Mouse (Mus musculus) intestine, postnatal 0 days (tissue): ENCODE data around the gene Gm17087. TPM values are rescaled to one million over a fixed set of nuclear protein-coding genes. Genes with fewer than 3 reads are reported as not detected.

ENCODE experiments used
- ATAC-seq: fragments of 200-750 bp; cut with Nextera tagmentation; 2 replicates; pipeline ENCODE4 v1.8.0; 2017; ENCODE audit warnings: mild to moderate bottlenecking, moderate TSS enrichment, moderate library complexity
- H3K27ac ChIP-seq: fragments of 300-500 bp; sonication (generic); 2 replicates; pipeline ENCODE4 v1.5.1; 2014; ENCODE audit warnings: mild to moderate bottlenecking, low read depth, low read length, moderate library complexity
- H3K27me3 ChIP-seq: fragments of 300-500 bp; sonication (generic); replicated peaks from 2 replicates; pipeline ENCODE4 v1.6.1; 2014; ENCODE audit warnings: low read length, mixed read lengths; ENCODE audit not compliant: control insufficient read depth, insufficient read depth
- H3K36me3 ChIP-seq: fragments of 300-500 bp; sonication (generic); 2 replicates; pipeline ENCODE4 v1.6.1; 2014; ENCODE audit warnings: mild to moderate bottlenecking, moderate library complexity; ENCODE audit not compliant: control insufficient read depth, insufficient read depth
- H3K4me1 ChIP-seq: fragments of 300-500 bp; sonication (generic); replicated peaks from 2 replicates; pipeline ENCODE4 v1.6.1; 2014; ENCODE audit warnings: antibody characterized with exemption, low read length, mixed read lengths; ENCODE audit not compliant: control insufficient read depth, insufficient read depth
- H3K4me2 ChIP-seq: fragments of 300-500 bp; sonication (generic); replicated peaks from 2 replicates; pipeline ENCODE4 v1.6.1; 2014; ENCODE audit warnings: low read depth, mild to moderate bottlenecking, moderate library complexity
- H3K4me3 ChIP-seq: fragments of 300-500 bp; sonication (generic); 2 replicates; pipeline ENCODE4 v1.5.1; 2014; ENCODE audit warnings: low read depth, low read length
- H3K9ac ChIP-seq: fragments of 300-500 bp; sonication (generic); 2 replicates; pipeline ENCODE4 v1.6.1; 2014; ENCODE audit warnings: mild to moderate bottlenecking, low read depth, low read length
- H3K9me3 ChIP-seq: fragments of 300-500 bp; sonication (generic); 2 replicates; pipeline ENCODE4 v1.6.1; 2016; ENCODE audit warnings: mixed run types; ENCODE audit not compliant: control insufficient read depth
- CTCF ChIP-seq: sonication (generic); IDR thresholded peaks from 2 replicates; pipeline ENCODE4 v1.5.1; 2016; ENCODE audit warnings: low read depth, mild to moderate bottlenecking, control low read depth, antibody characterized with exemption, moderate library complexity
- WGBS: fragments of 180-500 bp; shearing (Covaris S2); extraction: QIAGEN DNeasy Blood & Tissue Kit; methylation state at CpG from one replicate; pipeline ENCODE4 v1.1.7; 2014; 5-methylcytosine and 5-hydroxymethylcytosine counted together
- polyA plus RNA-seq: library from polyadenylated mRNA; unstranded; fragments of >200 nt; fragmentation: Nextera tagmentation; extraction: Ambion mirVana; gene quantifications from 2 replicates; pipeline ENCODE4 v1.2.1, GENCODE M21; 2015

Gene Gm17087
- polyA plus RNA-seq = not detected in 2 replicates

DNA sequence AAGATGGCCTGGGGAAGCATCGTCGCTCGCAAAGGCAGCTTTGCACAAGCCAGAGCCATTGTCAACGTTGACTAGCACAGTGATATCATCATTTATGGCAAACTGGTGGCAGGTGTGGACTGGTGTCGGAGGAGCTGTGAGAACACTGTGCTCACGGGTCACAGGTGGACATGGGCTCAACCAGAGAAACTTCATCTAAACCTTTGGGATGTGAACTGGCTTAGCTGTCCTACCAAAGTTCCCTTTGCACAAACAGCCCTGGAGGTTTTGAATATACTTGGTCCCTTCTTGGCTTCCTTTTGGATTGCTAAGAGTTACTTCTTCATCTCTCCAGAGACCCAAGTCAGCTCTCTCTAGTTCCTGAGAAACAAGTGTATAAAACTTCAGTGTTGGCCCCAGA, at the start of gene Gm17087:
Gm17087 (minus strand) TSS at position 101 of the 400 bp plus-strand sequence.
- H3K36me3 ChIP-seq = no peaks in the 10 kb centered on the region
- 83% methylated on average over 6 of the region's 6 CpGs for WGBS
- no peak for TF ChIP-seq CTCF
- no peaks in the 10 kb centered on the region for H3K9me3 ChIP-seq
- H3K27ac ChIP-seq = no peak within 1 kb of the TSS
- no peak for ATAC-seq
- no peak within 1 kb of the TSS for H3K4me3 ChIP-seq
- no peak within 1 kb of the TSS for H3K9ac ChIP-seq
- H3K4me1 ChIP-seq = no peaks in the 10 kb centered on the region
- H3K4me2 ChIP-seq = no peak within 1 kb of the TSS
- H3K27me3 ChIP-seq = no peaks in the 10 kb centered on the region

DNA sequence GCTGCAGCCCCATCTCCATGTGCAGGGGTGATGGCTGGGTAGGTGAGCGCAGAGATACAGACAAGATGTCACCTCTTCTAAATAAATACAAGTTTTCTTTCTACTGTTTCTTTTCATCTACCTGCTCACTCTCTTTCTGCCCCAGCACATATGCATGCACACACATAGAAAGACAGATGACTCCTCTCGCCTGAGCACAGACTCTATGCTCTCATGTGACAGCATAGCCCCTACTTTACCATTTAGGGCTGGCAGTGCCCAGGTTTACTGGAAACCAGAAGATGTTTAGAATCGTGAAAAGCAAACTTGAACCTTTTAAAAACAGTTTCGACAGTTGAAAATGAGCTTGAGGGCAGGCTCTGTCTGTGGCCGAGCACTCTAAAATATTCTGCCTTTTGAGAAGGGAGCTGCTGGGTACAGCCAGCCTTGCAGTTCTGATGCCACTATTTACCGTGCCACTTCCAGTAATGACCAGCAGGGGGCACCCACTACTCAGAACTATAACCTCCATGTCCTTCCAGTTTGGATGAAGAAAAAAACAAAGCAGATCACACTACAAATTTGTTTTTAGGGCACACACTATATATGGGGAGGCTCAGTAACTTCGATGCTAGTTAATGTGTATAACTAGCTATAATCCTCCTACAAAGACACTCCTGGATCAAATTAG, 47.3 kb upstream of the Gm17087 start:
- Histone ChIP-seq H3K9ac (no peak overlapping the region), H3K4me3 (no peak overlapping the region), H3K27ac (no peak overlapping the region), H3K36me3 (no peaks in the 10 kb centered on the region), H3K9me3 (no peaks in the 10 kb centered on the region), H3K27me3 (no peaks in the 10 kb centered on the region), H3K4me2 (no peak overlapping the region), H3K4me1 (no peaks in the 10 kb centered on the region)
- 32% methylated on average over 7 of the region's 7 CpGs for WGBS
- no peak for ATAC-seq
- TF ChIP-seq CTCF = peak; percentile 88

DNA sequence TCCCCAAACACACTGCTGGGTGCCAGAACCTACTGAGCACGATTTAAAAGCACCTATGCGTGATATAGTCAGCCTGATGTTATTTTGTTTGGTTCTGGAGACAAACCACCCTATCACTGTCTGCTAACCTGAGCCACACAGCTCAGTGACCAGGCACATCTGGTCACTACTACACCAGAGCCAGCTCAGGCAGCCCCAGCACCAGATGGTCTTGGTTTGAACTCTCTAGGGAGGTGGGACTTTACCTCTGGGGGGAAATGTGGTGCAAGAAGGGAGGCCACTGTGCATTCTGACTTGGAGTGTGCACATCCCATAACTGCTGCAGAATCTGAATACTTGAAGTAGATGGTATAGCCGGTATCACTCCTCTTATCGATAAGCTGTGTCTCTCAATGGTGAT, 45.2 kb upstream of the Gm17087 start:
- Histone ChIP-seq H3K4me1 (no peaks in the 10 kb centered on the region), H3K27ac (no peak overlapping the region), H3K36me3 (no peaks in the 10 kb centered on the region), H3K4me3 (no peak overlapping the region), H3K27me3 (no peaks in the 10 kb centered on the region), H3K9me3 (no peaks in the 10 kb centered on the region), H3K9ac (no peak overlapping the region), H3K4me2 (no peak overlapping the region)
- no peak for TF ChIP-seq CTCF
- ATAC-seq = no peak
- 72% methylated on average over 4 of the region's 4 CpGs for WGBS

DNA sequence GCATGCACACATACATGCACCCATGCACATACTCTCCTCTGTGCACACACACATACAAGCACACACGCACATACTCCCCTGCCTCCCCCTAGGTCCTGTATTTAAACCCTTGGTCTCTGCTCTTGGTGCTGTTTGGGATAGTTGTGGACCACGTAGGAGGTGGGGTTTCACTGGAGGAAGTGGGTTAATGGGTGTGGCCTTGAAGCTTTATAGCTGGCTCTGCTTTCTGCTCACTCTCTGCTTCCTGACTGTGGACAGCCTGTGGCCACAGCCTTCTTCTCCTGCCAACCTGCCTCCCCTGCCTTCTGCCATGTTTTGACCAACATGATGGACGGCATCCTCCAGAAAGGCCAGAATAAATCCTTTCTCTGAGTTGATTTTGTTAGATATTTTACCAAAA, 39.9 kb upstream of the Gm17087 start:
- Histone ChIP-seq H3K4me1 (no peaks in the 10 kb centered on the region), H3K4me3 (no peak overlapping the region), H3K27me3 (no peaks in the 10 kb centered on the region), H3K9ac (no peak overlapping the region), H3K36me3 (no peaks in the 10 kb centered on the region), H3K27ac (no peak overlapping the region), H3K4me2 (no peak overlapping the region), H3K9me3 (no peaks in the 10 kb centered on the region)
- no peak for TF ChIP-seq CTCF
- 64% methylated on average over 3 of the region's 3 CpGs for WGBS
- no peak for ATAC-seq

DNA sequence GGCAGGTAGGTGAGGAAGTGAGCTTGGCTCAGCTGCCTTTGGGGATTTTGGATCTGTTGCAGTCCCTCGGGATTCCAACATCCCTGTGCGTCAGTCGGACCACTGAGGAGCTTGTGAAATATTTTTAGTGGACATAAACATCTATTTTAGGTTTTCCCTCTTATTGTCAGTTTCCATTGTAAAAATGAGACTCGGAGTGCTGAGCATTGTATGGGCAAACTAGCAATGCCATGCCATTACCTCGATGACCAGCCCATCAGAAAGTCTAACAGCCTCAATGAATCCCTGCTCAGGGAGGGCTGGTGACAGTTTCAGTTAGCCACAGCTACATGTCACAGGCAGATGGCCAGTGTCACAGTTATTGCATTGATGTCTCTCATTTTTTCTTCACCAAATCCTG, 39.2 kb upstream of the Gm17087 start:
- Histone ChIP-seq H3K4me3 (no peak overlapping the region), H3K4me1 (no peaks in the 10 kb centered on the region), H3K4me2 (no peak overlapping the region), H3K9me3 (no peaks in the 10 kb centered on the region), H3K27ac (no peak overlapping the region), H3K36me3 (no peaks in the 10 kb centered on the region), H3K9ac (no peak overlapping the region), H3K27me3 (no peaks in the 10 kb centered on the region)
- TF ChIP-seq CTCF = no peak
- 82% methylated on average over 5 of the region's 5 CpGs for WGBS
- no peak for ATAC-seq

DNA sequence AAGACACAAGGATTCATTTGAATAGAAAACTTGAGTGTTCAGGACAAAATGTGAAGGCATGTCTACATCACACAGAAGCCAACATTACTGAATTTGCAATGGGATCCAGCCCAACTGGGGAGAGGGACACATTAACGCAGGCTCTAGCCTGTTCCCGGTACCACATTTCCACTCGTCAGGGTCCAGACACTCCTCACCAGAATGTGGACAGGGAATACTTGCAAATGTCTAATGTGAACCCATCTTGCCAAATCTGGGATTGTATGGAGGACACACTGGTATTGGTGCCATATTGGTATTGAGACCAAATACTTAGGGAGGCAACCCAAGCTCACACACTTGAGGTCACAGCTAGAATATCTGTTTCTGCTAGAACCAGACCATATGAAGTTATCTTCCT, 36.2 kb upstream of the Gm17087 start:
- Histone ChIP-seq H3K4me1 (no peaks in the 10 kb centered on the region), H3K27ac (no peak overlapping the region), H3K9me3 (no peaks in the 10 kb centered on the region), H3K9ac (no peak overlapping the region), H3K4me3 (no peak overlapping the region), H3K4me2 (no peak overlapping the region), H3K36me3 (no peaks in the 10 kb centered on the region), H3K27me3 (no peaks in the 10 kb centered on the region)
- no peak for ATAC-seq
- no peak for TF ChIP-seq CTCF
- WGBS = 87% methylated on average over 3 of the region's 3 CpGs
